Mouse (Mus musculus) kidney, embryonic 14.5 days (tissue): ENCODE results near the gene Etv6. TPM values are rescaled to one million over a fixed set of nuclear protein-coding genes. Genes with fewer than 3 reads are reported as not detected.

ENCODE experiments used
- ATAC-seq: fragments of 200-750 bp; cut with Nextera tagmentation; 2 replicates; pipeline ENCODE4 v1.8.0; 2017; ENCODE audit warnings: moderate number of reproducible peaks, mild to moderate bottlenecking, moderate TSS enrichment, moderate library complexity; ENCODE audit not compliant: low FRiP score, low TSS enrichment
- H3K27ac ChIP-seq: fragments of 300-500 bp; sonication (generic); 2 replicates; pipeline ENCODE4 v1.5.1; 2014; ENCODE audit warnings: low read depth, mild to moderate bottlenecking, low read length, moderate library complexity, mixed read lengths
- H3K27me3 ChIP-seq: fragments of 300-500 bp; sonication (generic); 2 replicates; pipeline ENCODE4 v1.6.1; 2014; ENCODE audit warnings: mild to moderate bottlenecking, low read length; ENCODE audit not compliant: control insufficient read depth, insufficient read depth
- H3K36me3 ChIP-seq: fragments of 300-500 bp; sonication (generic); 2 replicates; pipeline ENCODE4 v1.6.1; 2014; ENCODE audit warnings: low read length, mixed read lengths; ENCODE audit not compliant: control insufficient read depth, insufficient read depth
- H3K4me1 ChIP-seq: fragments of 300-500 bp; sonication (generic); 2 replicates; pipeline ENCODE4 v1.6.1; 2014; ENCODE audit warnings: low read length, mixed read lengths; ENCODE audit not compliant: control insufficient read depth, insufficient read depth
- H3K4me2 ChIP-seq: fragments of 300-500 bp; sonication (generic); replicated peaks from 2 replicates; pipeline ENCODE4 v1.6.1; 2014; ENCODE audit warnings: low read depth, mild to moderate bottlenecking, low read length
- H3K4me3 ChIP-seq: fragments of 300-500 bp; sonication (generic); 2 replicates; pipeline ENCODE4 v1.5.1; 2014; ENCODE audit warnings: mild to moderate bottlenecking, low read length
- H3K9ac ChIP-seq: fragments of 300-500 bp; sonication (generic); 2 replicates; pipeline ENCODE4 v1.6.1; 2014; ENCODE audit warnings: low read depth, mild to moderate bottlenecking, low read length, moderate library complexity
- H3K9me3 ChIP-seq: fragments of 300-500 bp; sonication (generic); 2 replicates; pipeline ENCODE4 v1.6.1; 2016; ENCODE audit warnings: low read length; ENCODE audit not compliant: control insufficient read depth
- WGBS: fragments of 180-500 bp; shearing (Covaris S2); extraction: QIAGEN DNeasy Blood & Tissue Kit; methylation state at CpG from one replicate; pipeline ENCODE4 v1.1.7; 2014; 5-methylcytosine and 5-hydroxymethylcytosine counted together
- polyA plus RNA-seq: library from polyadenylated mRNA; unstranded; fragments of >200 nt; fragmentation: Nextera tagmentation; extraction: Ambion mirVana; gene quantifications from 2 replicates; pipeline ENCODE4 v1.2.1, GENCODE M21; 2014

Gene Etv6
- polyA plus RNA-seq, 1 experiment from 2014 or later = 18.1 TPM

DNA sequence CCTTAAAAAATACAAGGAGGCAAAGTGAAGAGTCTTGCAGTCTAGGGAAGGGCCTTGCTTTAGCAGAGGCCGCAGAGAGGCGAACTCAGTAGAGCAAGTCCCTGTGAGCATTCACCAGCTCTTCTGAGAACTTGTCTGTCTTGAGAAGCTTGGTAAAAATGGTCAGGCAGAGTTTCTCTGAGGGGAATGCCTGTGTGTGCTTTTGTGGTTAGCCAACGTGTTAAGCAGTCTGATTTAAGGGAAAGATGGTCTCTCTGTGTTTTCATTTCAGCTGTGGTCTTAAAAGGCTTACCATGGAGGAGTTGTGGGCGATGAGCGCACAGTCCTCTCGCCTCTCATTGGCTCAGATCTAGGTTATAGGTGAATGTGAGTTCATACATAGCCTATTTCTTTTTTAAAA lies 12.5 kb downstream of the Etv6 start:
- Histone ChIP-seq H3K9me3 (no peaks in the 10 kb centered on the region), H3K9ac (no peak overlapping the region), H3K27ac (no peak overlapping the region), H3K36me3 (no peaks in the 10 kb centered on the region), H3K4me1 (peaks cover 45% of the 10 kb centered on the region), H3K27me3 (no peaks in the 10 kb centered on the region), H3K4me3 (no peak overlapping the region), H3K4me2 (no peak overlapping the region)
- WGBS = 85% methylated on average over 6 of the region's 6 CpGs
- ATAC-seq = no peak

DNA sequence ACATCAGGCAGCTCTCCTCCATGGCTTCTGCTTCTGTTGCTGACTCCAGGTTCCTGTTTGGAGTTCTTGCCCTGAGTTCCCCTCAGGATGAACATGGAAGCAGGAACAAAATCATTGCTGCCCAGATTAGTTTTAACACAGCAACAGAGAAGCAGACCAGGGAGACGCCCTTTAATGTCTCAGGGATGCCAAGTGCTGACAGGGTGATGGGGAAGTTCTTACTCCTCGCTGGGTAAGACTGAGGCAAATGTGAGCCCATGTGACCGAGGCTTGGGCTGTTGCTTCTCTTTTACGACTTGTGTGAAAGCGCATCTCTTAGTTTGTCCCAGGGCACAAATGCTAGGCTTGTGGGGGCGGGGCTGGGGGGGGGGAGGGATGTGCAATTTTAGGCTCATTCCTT lies 13.5 kb downstream of the Etv6 start:
- Histone ChIP-seq H3K4me2 (no peak overlapping the region), H3K27ac (no peak overlapping the region), H3K4me1 (peaks cover 35% of the 10 kb centered on the region), H3K9me3 (no peaks in the 10 kb centered on the region), H3K27me3 (no peaks in the 10 kb centered on the region), H3K36me3 (no peaks in the 10 kb centered on the region), H3K9ac (no peak overlapping the region), H3K4me3 (no peak overlapping the region)
- ATAC-seq = no peak
- WGBS = 64% methylated on average over 6 of the region's 6 CpGs

DNA sequence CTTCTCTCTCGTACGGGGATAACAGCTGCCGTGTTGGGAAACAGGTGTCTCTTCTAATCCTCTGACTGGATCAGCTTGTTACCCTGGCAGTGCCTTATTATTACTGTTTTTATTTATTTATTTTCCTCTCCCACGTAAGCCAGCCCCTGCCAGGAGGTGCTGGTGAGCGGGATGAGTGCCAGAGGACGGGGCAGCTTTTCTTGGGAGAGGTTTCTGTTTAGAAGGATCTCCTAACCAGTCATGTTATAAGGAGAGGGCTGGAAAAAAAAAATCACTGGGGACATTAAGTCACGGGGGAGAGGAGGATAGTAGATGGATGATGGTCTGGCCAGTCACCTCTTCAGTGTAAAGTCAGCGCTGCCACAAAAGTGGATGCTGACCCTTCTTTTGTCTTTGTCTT lies 15.0 kb downstream of the Etv6 start:
- Histone ChIP-seq H3K27me3 (no peaks in the 10 kb centered on the region), H3K36me3 (no peaks in the 10 kb centered on the region), H3K4me1 (peaks cover 20% of the 10 kb centered on the region), H3K4me3 (no peak overlapping the region), H3K9ac (no peak overlapping the region), H3K9me3 (no peaks in the 10 kb centered on the region), H3K27ac (no peak overlapping the region), H3K4me2 (no peak overlapping the region)
- 86% methylated on average over 8 of the region's 8 CpGs for WGBS
- ATAC-seq = no peak

DNA sequence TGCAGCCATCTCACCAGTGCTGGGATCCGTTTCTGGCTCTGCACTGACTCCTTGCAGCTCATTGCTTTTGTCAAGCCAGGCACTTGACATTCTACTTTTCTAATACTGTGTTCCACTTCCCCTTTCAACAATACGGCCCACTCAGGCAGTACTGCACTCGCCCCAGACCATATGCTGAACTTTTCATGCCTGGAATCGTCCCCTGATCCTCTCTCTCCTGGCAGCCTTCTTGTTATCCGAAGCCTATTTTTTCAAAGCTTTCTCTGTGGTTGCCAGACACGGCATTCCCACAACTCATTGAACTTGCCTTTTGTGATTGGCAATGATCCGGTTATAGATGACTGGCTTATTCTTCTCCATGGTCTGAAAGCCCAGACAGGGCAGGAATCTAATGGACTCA lies 16.4 kb downstream of the Etv6 start:
- 82% methylated on average over 7 of the region's 7 CpGs for WGBS
- no peak overlapping the region for H3K4me2 ChIP-seq
- H3K9ac ChIP-seq = no peak overlapping the region
- H3K4me1 ChIP-seq = peaks cover 11% of the 10 kb centered on the region
- no peaks in the 10 kb centered on the region for H3K9me3 ChIP-seq
- H3K27me3 ChIP-seq = no peaks in the 10 kb centered on the region
- H3K36me3 ChIP-seq = no peaks in the 10 kb centered on the region
- no peak overlapping the region for H3K4me3 ChIP-seq
- ATAC-seq = no peak
- H3K27ac ChIP-seq = no peak overlapping the region

DNA sequence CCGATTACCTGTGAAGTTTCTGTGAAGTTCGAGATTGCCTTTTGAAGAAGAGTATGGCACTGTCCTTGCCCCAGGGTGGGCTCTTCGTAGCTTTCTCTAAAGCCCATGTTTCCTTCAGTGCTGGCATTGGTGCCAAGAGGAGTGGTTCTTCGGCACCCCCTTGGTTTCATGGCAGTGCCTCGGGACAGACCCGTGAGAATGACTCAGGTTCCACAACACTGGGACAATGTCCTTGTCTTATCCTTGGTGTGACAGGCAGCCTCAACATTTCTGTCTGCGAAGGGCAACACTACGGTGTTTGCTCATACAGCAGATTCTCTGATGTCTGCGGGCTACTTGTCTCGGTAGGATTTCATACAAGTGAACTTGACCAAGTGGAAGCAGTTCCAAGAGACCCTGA lies 17.6 kb downstream of the Etv6 start:
- no peak overlapping the region for H3K4me2 ChIP-seq
- peaks cover 7% of the 10 kb centered on the region for H3K4me1 ChIP-seq
- no peaks in the 10 kb centered on the region for H3K9me3 ChIP-seq
- no peaks in the 10 kb centered on the region for H3K36me3 ChIP-seq
- no peaks in the 10 kb centered on the region for H3K27me3 ChIP-seq
- no peak for ATAC-seq
- no peak overlapping the region for H3K27ac ChIP-seq
- WGBS = 91% methylated on average over 10 of the region's 10 CpGs
- H3K4me3 ChIP-seq = no peak overlapping the region
- no peak overlapping the region for H3K9ac ChIP-seq

DNA sequence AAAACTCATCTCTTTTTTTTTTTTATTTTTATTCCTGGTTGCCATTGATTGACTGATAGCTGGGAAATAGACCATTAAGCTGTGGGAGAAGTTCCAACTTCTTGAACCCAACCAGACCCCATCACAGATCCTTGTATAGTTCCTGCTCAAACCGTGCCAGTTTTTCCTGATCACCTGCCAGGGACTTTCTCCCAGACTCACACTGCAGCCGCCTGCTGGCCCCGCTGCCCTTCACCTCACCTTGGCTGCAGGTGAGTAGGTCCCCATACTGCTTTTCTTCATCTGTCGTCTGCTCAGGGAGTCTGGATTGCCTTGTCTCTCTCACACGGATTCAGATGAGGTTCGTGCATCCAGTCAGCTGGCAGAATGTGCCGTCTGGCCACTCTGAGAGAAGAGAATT lies 18.1 kb downstream of the Etv6 start:
- ATAC-seq = no peak

DNA sequence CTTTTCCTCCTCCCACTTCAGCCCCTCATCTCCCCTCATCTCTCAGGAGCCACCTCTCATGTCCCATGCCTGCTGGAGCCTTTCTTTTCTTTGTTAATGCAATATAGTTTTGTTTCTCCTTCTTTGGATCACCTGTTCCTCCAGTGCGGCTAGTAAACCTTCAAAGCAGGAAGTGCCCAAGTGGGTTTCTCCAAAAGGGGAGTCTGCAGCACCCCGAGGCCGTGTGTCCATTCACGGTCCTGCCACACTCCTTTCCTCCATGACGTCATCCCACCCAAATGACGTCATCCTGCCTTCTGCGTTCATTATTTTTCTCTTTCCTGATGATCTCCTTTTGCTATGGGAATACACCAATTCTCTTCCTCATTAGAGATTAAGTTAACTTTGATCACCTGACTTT lies 20.1 kb downstream of the Etv6 start:
- 74% methylated on average over 7 of the region's 7 CpGs for WGBS
- no peak overlapping the region for H3K4me3 ChIP-seq
- no peak overlapping the region for H3K9ac ChIP-seq
- H3K36me3 ChIP-seq = no peaks in the 10 kb centered on the region
- no peak for ATAC-seq
- H3K9me3 ChIP-seq = no peaks in the 10 kb centered on the region
- H3K4me2 ChIP-seq = no peak overlapping the region
- no peaks in the 10 kb centered on the region for H3K27me3 ChIP-seq
- peaks cover 3% of the 10 kb centered on the region; the same call in 1 of the 2 replicates for H3K4me1 ChIP-seq
- no peak overlapping the region for H3K27ac ChIP-seq

More for the DNA sequence above, 18.1 kb downstream of the Etv6 start:
- Histone ChIP-seq H3K9me3 (no peaks in the 10 kb centered on the region), H3K27me3 (no peaks in the 10 kb centered on the region), H3K9ac (no peak overlapping the region), H3K4me3 (no peak overlapping the region), H3K4me2 (no peak overlapping the region), H3K36me3 (no peaks in the 10 kb centered on the region), H3K27ac (no peak overlapping the region), H3K4me1 (peaks cover 3% of the 10 kb centered on the region)
- 74% methylated on average over 7 of the region's 7 CpGs for WGBS

DNA sequence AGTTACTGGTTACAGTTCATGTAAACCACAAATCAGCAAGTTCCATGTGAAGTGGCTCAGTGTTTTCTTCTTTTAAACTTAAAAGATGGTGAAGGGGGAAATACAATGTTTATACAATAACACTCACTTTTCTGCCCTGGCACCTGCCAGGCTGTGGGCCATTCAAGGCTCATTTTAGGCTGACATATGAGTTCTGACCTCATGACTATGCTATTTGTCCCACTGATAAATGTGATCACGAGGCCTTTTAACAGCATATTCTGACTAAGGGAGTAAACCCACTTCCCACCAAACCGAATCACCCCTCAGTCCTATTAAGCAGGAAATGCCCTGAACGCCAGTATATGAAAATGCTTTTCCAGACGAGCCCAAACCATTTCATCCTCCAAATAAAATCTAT lies 23.0 kb downstream of the Etv6 start:
- Histone ChIP-seq H3K4me3 (no peak overlapping the region), H3K36me3 (no peaks in the 10 kb centered on the region), H3K4me2 (no peak overlapping the region), H3K4me1 (0 out of 2 replicates have a peak, but pooled peaks cover 3% of the 10 kb centered on the region), H3K27me3 (no peaks in the 10 kb centered on the region), H3K27ac (no peak overlapping the region), H3K9me3 (no peaks in the 10 kb centered on the region), H3K9ac (no peak overlapping the region)
- ATAC-seq = no peak
- WGBS = 68% methylated on average over 4 of the region's 4 CpGs

DNA sequence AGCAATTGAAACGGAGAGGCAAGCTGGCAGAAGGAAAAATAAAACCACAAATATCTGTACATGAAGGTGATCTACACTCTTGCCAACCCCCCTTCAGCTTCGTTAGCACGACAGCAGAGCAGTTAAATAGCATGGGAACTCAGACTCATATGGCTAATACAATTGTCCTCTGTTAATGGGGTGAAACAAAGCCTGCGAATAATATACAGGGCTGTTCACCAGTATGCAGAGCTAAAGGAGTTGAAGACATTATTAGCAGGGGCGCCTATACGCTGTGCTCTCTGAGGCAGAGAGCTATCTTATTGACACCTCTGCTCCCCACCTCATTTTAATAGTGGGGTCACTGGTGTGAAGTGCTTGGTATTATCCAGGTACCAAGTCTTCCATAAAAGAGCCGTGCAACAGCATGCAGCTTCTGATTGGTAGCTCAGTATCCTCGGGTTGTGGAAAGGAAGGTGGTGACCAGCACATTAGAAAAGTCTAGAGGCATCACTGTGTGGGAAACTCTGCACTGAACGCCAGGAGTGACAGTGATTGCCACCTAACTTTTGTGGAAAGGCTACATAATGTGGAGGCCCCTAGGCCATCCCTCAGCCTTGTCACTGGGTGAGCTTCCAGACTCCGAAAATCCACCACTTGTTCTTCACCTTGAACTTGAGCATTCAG lies 23.5 kb downstream of the Etv6 start:
- Histone ChIP-seq H3K27ac (no peak overlapping the region), H3K9ac (no peak overlapping the region), H3K9me3 (no peaks in the 10 kb centered on the region), H3K4me3 (no peak overlapping the region), H3K27me3 (no peaks in the 10 kb centered on the region), H3K36me3 (no peaks in the 10 kb centered on the region), H3K4me1 (0 out of 2 replicates have a peak, but pooled peaks cover 3% of the 10 kb centered on the region), H3K4me2 (no peak overlapping the region)
- ATAC-seq = 0 out of 2 replicates have a peak, but pooled peaks have one; percentile 25
- 56% methylated on average over 10 of the region's 10 CpGs for WGBS
